Mouse (Mus musculus) myocyte (in vitro differentiated cells): ENCODE results near the gene Fnip1.

Experiments used
- E2F4 ChIP-seq: IDR thresholded peaks from one replicate; pipeline ENCODE4 v1.6.1; 2011; ENCODE audit warnings: mild to moderate bottlenecking, control low read depth, moderate library complexity; ENCODE audit not compliant: insufficient read depth
- POLR2A ChIP-seq: IDR thresholded peaks from one replicate; pipeline ENCODE4 v1.6.1; 2011; ENCODE audit warnings: low read depth, mild to moderate bottlenecking, control low read depth, moderate library complexity; ENCODE audit not compliant: insufficient read length
- TCF12 ChIP-seq: IDR thresholded peaks from one replicate; pipeline ENCODE4 v1.6.1; 2011; ENCODE audit warnings: mild to moderate bottlenecking, control low read depth; ENCODE audit not compliant: poor library complexity, insufficient read depth, severe bottlenecking

DNA sequence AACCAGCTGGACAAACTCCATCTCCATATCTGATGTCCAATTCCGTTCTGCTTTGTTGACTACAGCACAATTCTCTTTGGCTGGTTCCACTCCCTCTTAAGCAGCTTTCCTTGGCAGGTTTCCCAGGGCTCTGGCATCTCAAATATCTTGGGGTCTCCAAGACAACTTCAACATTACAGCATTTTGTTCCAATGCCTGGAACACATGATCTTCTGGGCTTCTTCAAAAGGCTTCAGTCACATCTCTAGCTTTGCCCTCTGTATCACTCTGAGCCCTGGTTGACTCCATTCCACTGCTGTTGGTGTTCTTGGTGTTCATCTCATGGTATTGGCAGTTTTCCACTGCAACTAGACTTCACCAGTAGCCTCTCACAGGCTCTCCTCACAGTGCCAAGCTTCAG is 92.4 kb downstream of the Fnip1 start:
- TF ChIP-seq TCF12: no peak
- TF ChIP-seq POLR2A: no peak
- TF ChIP-seq E2F4: no peak
